Mouse (Mus musculus) embryonic facial prominence, embryonic 12.5 days (tissue): ENCODE results near the gene Traf4. TPM values are rescaled to one million over a fixed set of nuclear protein-coding genes. Genes with fewer than 3 reads are reported as not detected.

ENCODE experiments used
- ATAC-seq: fragments of 200-750 bp; cut with Nextera tagmentation; 2 replicates; pipeline ENCODE4 v1.8.0; 2017; ENCODE audit not compliant: insufficient number of reproducible peaks, insufficient read depth, low FRiP score, low TSS enrichment
- H3K27ac ChIP-seq: fragments of 300-500 bp; sonication (generic); 2 replicates; pipeline ENCODE4 v1.5.1; 2016; ENCODE audit warnings: mild to moderate bottlenecking
- H3K27me3 ChIP-seq: fragments of 300-500 bp; sonication (generic); 2 replicates; pipeline ENCODE4 v1.6.1; 2016; ENCODE audit warnings: mild to moderate bottlenecking, moderate library complexity
- H3K36me3 ChIP-seq: fragments of 300-500 bp; sonication (generic); 2 replicates; pipeline ENCODE4 v1.6.1; 2016; ENCODE audit warnings: mild to moderate bottlenecking
- H3K4me1 ChIP-seq: fragments of 300-500 bp; sonication (generic); 2 replicates; pipeline ENCODE4 v1.6.1; 2016
- H3K4me2 ChIP-seq: fragments of 300-500 bp; sonication (generic); replicated peaks from 2 replicates; pipeline ENCODE4 v1.6.1; 2016; ENCODE audit warnings: mild to moderate bottlenecking, moderate library complexity
- H3K4me3 ChIP-seq: fragments of 300-500 bp; sonication (generic); 2 replicates; pipeline ENCODE4 v1.5.1; 2016; ENCODE audit warnings: mild to moderate bottlenecking
- H3K9ac ChIP-seq: fragments of 300-500 bp; sonication (generic); 2 replicates; pipeline ENCODE4 v1.6.1; 2016; ENCODE audit warnings: mild to moderate bottlenecking, moderate library complexity
- H3K9me3 ChIP-seq: fragments of 300-500 bp; sonication (generic); 2 replicates; pipeline ENCODE4 v1.6.1; 2016; ENCODE audit warnings: mild to moderate bottlenecking, moderate library complexity
- WGBS: fragments of 180-500 bp; shearing (Covaris S2); methylation state at CpG from one replicate; pipeline ENCODE4 v1.1.7; 2016; 5-methylcytosine and 5-hydroxymethylcytosine counted together
- polyA plus RNA-seq: library from polyadenylated mRNA; unstranded; fragments of >200 nt; fragmentation: Nextera tagmentation; extraction: Ambion mirVana; gene quantifications from 2 replicates; pipeline ENCODE4 v1.2.1, GENCODE M21; 2016

The Traf4 gene
- polyA plus RNA-seq, 1 experiment from 2014 or later: 122 TPM

GRCm38 (mm10) chr11:78126739-78127138 lies 38.6 kb downstream of the Traf4 start:
- Histone ChIP-seq H3K36me3 (no peaks in the 10 kb centered on the region), H3K27ac (no peak overlapping the region), H3K9ac (no peak overlapping the region), H3K9me3 (no peaks in the 10 kb centered on the region), H3K4me2 (no peak overlapping the region), H3K4me3 (no peak overlapping the region), H3K27me3 (no peaks in the 10 kb centered on the region), H3K4me1 (peaks cover 3% of the 10 kb centered on the region; the same call in 1 of the 2 replicates)
- no peak for ATAC-seq
- WGBS: 74% methylated on average over 4 of the region's 4 CpGs

GRCm38 (mm10) chr11:78125691-78126090 lies 39.7 kb downstream of the Traf4 start:
- no peaks in the 10 kb centered on the region for H3K27me3 ChIP-seq
- no peaks in the 10 kb centered on the region for H3K36me3 ChIP-seq
- H3K4me1 ChIP-seq: peaks cover 3% of the 10 kb centered on the region; the same call in 1 of the 2 replicates
- H3K9me3 ChIP-seq: no peaks in the 10 kb centered on the region
- H3K9ac ChIP-seq: no peak overlapping the region
- H3K27ac ChIP-seq: no peak overlapping the region
- no peak overlapping the region for H3K4me2 ChIP-seq
- H3K4me3 ChIP-seq: no peak overlapping the region
- no peak for ATAC-seq
- WGBS: 78% methylated on average over 6 of the region's 6 CpGs

GRCm38 (mm10) chr11:78123782-78124181 lies 41.6 kb downstream of the Traf4 start:
- Histone ChIP-seq H3K4me2 (no peak overlapping the region), H3K27ac (no peak overlapping the region), H3K9ac (no peak overlapping the region), H3K9me3 (no peaks in the 10 kb centered on the region), H3K36me3 (no peaks in the 10 kb centered on the region), H3K4me1 (peaks cover 8% of the 10 kb centered on the region; the same call in 1 of the 2 replicates), H3K4me3 (no peak overlapping the region), H3K27me3 (no peaks in the 10 kb centered on the region)
- ATAC-seq: no peak

- no peak overlapping the region for H3K4me3 ChIP-seq
- peaks cover 10% of the 10 kb centered on the region; the same call in 1 of the 2 replicates for H3K4me1 ChIP-seq
- no peaks in the 10 kb centered on the region for H3K36me3 ChIP-seq
- 98% methylated on average over 4 of the region's 4 CpGs for WGBS
- no peaks in the 10 kb centered on the region for H3K9me3 ChIP-seq
- no peak overlapping the region for H3K9ac ChIP-seq
- H3K4me2 ChIP-seq: no peak overlapping the region
- no peaks in the 10 kb centered on the region for H3K27me3 ChIP-seq
- H3K27ac ChIP-seq: no peak overlapping the region
- no peak for ATAC-seq
These were observed 42.6 kb downstream of the Traf4 start for GRCm38 (mm10) chr11:78122815-78123214.

- Histone ChIP-seq H3K36me3 (no peaks in the 10 kb centered on the region), H3K27ac (no peak overlapping the region), H3K4me3 (no peak overlapping the region), H3K9ac (no peak overlapping the region), H3K27me3 (no peaks in the 10 kb centered on the region), H3K4me1 (peaks cover 17% of the 10 kb centered on the region), H3K4me2 (no peak overlapping the region), H3K9me3 (no peaks in the 10 kb centered on the region)
- no peak for ATAC-seq
- 78% methylated on average over 5 of the region's 5 CpGs for WGBS
These were observed 44.2 kb downstream of the Traf4 start for GRCm38 (mm10) chr11:78121176-78121575.

GRCm38 (mm10) chr11:78119898-78120297 lies 45.5 kb downstream of the Traf4 start:
- Histone ChIP-seq H3K4me3 (no peak overlapping the region), H3K4me1 (peaks cover 17% of the 10 kb centered on the region), H3K27me3 (no peaks in the 10 kb centered on the region), H3K9ac (no peak overlapping the region), H3K4me2 (no peak overlapping the region), H3K9me3 (no peaks in the 10 kb centered on the region), H3K27ac (no peak overlapping the region), H3K36me3 (no peaks in the 10 kb centered on the region)
- WGBS: 79% methylated on average over 8 of the region's 8 CpGs
- ATAC-seq: no peak

- Histone ChIP-seq H3K9ac (no peak overlapping the region), H3K4me2 (no peak overlapping the region), H3K27ac (no peak overlapping the region), H3K27me3 (no peaks in the 10 kb centered on the region), H3K4me1 (peaks cover 21% of the 10 kb centered on the region), H3K9me3 (no peaks in the 10 kb centered on the region), H3K4me3 (no peak overlapping the region), H3K36me3 (no peaks in the 10 kb centered on the region)
- ATAC-seq: no peak
These were observed 46.9 kb downstream of the Traf4 start for GRCm38 (mm10) chr11:78118467-78118866.

GRCm38 (mm10) chr11:78116146-78116410 lies 49.3 kb downstream of the Traf4 start:
- ATAC-seq: no peak
- peaks cover 21% of the 10 kb centered on the region for H3K4me1 ChIP-seq
- no peaks in the 10 kb centered on the region for H3K27me3 ChIP-seq
- H3K27ac ChIP-seq: peak overlapping the region; percentile 87
- no peaks in the 10 kb centered on the region for H3K36me3 ChIP-seq
- H3K9ac ChIP-seq: peak overlapping the region; percentile 69
- peak overlapping the region; percentile 67 for H3K4me2 ChIP-seq
- WGBS: 5% methylated on average over 5 of the region's 5 CpGs
- H3K4me3 ChIP-seq: peak overlapping the region; percentile 75
- no peaks in the 10 kb centered on the region for H3K9me3 ChIP-seq

- peak; percentile 100 for ATAC-seq
- Histone ChIP-seq H3K27ac (peak overlapping the region; percentile 87), H3K36me3 (no peaks in the 10 kb centered on the region), H3K27me3 (no peaks in the 10 kb centered on the region), H3K4me3 (peak overlapping the region; percentile 75), H3K4me1 (peaks cover 21% of the 10 kb centered on the region), H3K4me2 (peak overlapping the region; percentile 67), H3K9me3 (no peaks in the 10 kb centered on the region), H3K9ac (peak overlapping the region; percentile 69)
- under 1% methylated on average over 37 of the region's 37 CpGs for WGBS
These were observed 49.8 kb downstream of the Traf4 start for GRCm38 (mm10) chr11:78115367-78116145.

- H3K9me3 ChIP-seq: no peaks in the 10 kb centered on the region
- peak overlapping the region; percentile 67 for H3K4me2 ChIP-seq
- H3K27me3 ChIP-seq: no peaks in the 10 kb centered on the region
- no peaks in the 10 kb centered on the region for H3K36me3 ChIP-seq
- ATAC-seq: no peak
- peaks cover 18% of the 10 kb centered on the region for H3K4me1 ChIP-seq
- H3K9ac ChIP-seq: peak overlapping the region; percentile 69
- H3K4me3 ChIP-seq: peak overlapping the region; percentile 75
- H3K27ac ChIP-seq: peak overlapping the region; percentile 87
- WGBS: 7% methylated on average over 19 of the region's 19 CpGs
These were observed 50.6 kb downstream of the Traf4 start for GRCm38 (mm10) chr11:78114676-78115366.

- 83% methylated on average over 2 of the region's 2 CpGs for WGBS
- ATAC-seq: no peak
- H3K9me3 ChIP-seq: no peaks in the 10 kb centered on the region
- no peaks in the 10 kb centered on the region for H3K36me3 ChIP-seq
- no peak overlapping the region for H3K4me2 ChIP-seq
- H3K9ac ChIP-seq: no peak overlapping the region
- H3K27ac ChIP-seq: no peak overlapping the region
- H3K4me3 ChIP-seq: no peak overlapping the region
- H3K4me1 ChIP-seq: peaks cover 16% of the 10 kb centered on the region
- no peaks in the 10 kb centered on the region for H3K27me3 ChIP-seq
These were observed 51.8 kb downstream of the Traf4 start for GRCm38 (mm10) chr11:78113616-78114015.
